Mouse (Mus musculus) forebrain, embryonic 13.5 days (tissue): ENCODE results near the gene Khdc4. TPM values are rescaled to one million over a fixed set of nuclear protein-coding genes. Genes with fewer than 3 reads are reported as not detected.

Source experiments
- ATAC-seq: fragments of 200-750 bp; cut with Nextera tagmentation; 2 replicates; pipeline ENCODE4 v1.8.0; 2017
- H3K27ac ChIP-seq: fragments of 300-500 bp; sonication (generic); 2 replicates; pipeline ENCODE4 v1.5.1; 2015; ENCODE audit warnings: inconsistent platforms, mild to moderate bottlenecking, moderate library complexity
- H3K27me3 ChIP-seq: fragments of 300-500 bp; sonication (generic); 2 replicates; pipeline ENCODE4 v1.6.1; 2015; ENCODE audit warnings: mild to moderate bottlenecking, inconsistent platforms
- H3K36me3 ChIP-seq: fragments of 300-500 bp; sonication (generic); 2 replicates; pipeline ENCODE4 v1.6.1; 2015; ENCODE audit warnings: mild to moderate bottlenecking, inconsistent platforms; ENCODE audit not compliant: poor library complexity, severe bottlenecking
- H3K4me1 ChIP-seq: fragments of 300-500 bp; sonication (generic); 2 replicates; pipeline ENCODE4 v1.6.1; 2015; ENCODE audit warnings: inconsistent platforms
- H3K4me2 ChIP-seq: fragments of 300-500 bp; sonication (generic); 2 replicates; pipeline ENCODE4 v1.6.1; 2015; ENCODE audit warnings: inconsistent platforms, mild to moderate bottlenecking, moderate library complexity
- H3K4me3 ChIP-seq: fragments of 300-500 bp; sonication (generic); 2 replicates; pipeline ENCODE4 v1.5.1; 2015; ENCODE audit warnings: mild to moderate bottlenecking, inconsistent platforms
- H3K9ac ChIP-seq: fragments of 300-500 bp; sonication (generic); 2 replicates; pipeline ENCODE4 v1.6.1; 2015; ENCODE audit warnings: mild to moderate bottlenecking, inconsistent platforms
- H3K9me3 ChIP-seq: fragments of 300-500 bp; sonication (generic); replicated peaks from 2 replicates; pipeline ENCODE4 v1.6.1; 2016; ENCODE audit warnings: inconsistent platforms
- WGBS: fragments of 180-500 bp; shearing (Covaris S2); methylation state at CpG from one replicate; pipeline ENCODE4 v1.1.7; 2015; 5-methylcytosine and 5-hydroxymethylcytosine counted together
- polyA plus RNA-seq: library from polyadenylated mRNA; unstranded; fragments of >200 nt; fragmentation: Nextera tagmentation; extraction: Ambion mirVana; gene quantifications from 2 replicates; pipeline ENCODE4 v1.2.1, GENCODE M21; 2015

Gene Khdc4
- 97.8 and 102 TPM in 2 replicates for polyA plus RNA-seq

- Histone ChIP-seq H3K36me3 (peaks cover 26% of the 10 kb centered on the region), H3K4me2 (peak within 1 kb of the TSS; percentile 92), H3K27me3 (no peaks in the 10 kb centered on the region), H3K4me1 (peaks cover 24% of the 10 kb centered on the region), H3K9me3 (no peaks in the 10 kb centered on the region), H3K9ac (peak within 1 kb of the TSS; percentile 98), H3K27ac (peak within 1 kb of the TSS; percentile 97), H3K4me3 (peak within 1 kb of the TSS; percentile 96)
- peak; percentile 99 for ATAC-seq
- WGBS: under 1% methylated on average over 47 of the region's 47 CpGs
Observed at GRCm38 (mm10) chr3:88684980-88685941, at the start of gene Khdc4. Gene Khdc4 (plus strand): TSS chr3:88685803.

GRCm38 (mm10) chr3:88636555-88636986 lies 49.0 kb upstream of the Khdc4 start:
- Histone ChIP-seq H3K9me3 (no peaks in the 10 kb centered on the region), H3K4me1 (no peaks in the 10 kb centered on the region), H3K4me2 (no peak overlapping the region), H3K9ac (no peak overlapping the region), H3K36me3 (peaks cover 97% of the 10 kb centered on the region), H3K27me3 (no peaks in the 10 kb centered on the region), H3K27ac (no peak overlapping the region), H3K4me3 (no peak overlapping the region)
- no peak for ATAC-seq
- 90% methylated on average over 8 of the region's 8 CpGs for WGBS

- H3K4me3 ChIP-seq: no peak overlapping the region
- peaks cover 97% of the 10 kb centered on the region for H3K36me3 ChIP-seq
- H3K4me2 ChIP-seq: no peak overlapping the region
- H3K9ac ChIP-seq: no peak overlapping the region
- WGBS: 95% methylated on average over 5 of the region's 5 CpGs
- no peak for ATAC-seq
- no peak overlapping the region for H3K27ac ChIP-seq
- H3K27me3 ChIP-seq: no peaks in the 10 kb centered on the region
- no peaks in the 10 kb centered on the region for H3K9me3 ChIP-seq
- no peaks in the 10 kb centered on the region for H3K4me1 ChIP-seq
Observed at GRCm38 (mm10) chr3:88637134-88637533, 48.5 kb upstream of the Khdc4 start.

- ATAC-seq: no peak
- WGBS: 96% methylated on average over 12 of the region's 12 CpGs
- H3K4me2 ChIP-seq: no peak overlapping the region
- H3K9me3 ChIP-seq: no peaks in the 10 kb centered on the region
- H3K9ac ChIP-seq: no peak overlapping the region
- peaks cover 97% of the 10 kb centered on the region for H3K36me3 ChIP-seq
- H3K4me3 ChIP-seq: no peak overlapping the region
- no peaks in the 10 kb centered on the region for H3K27me3 ChIP-seq
- no peaks in the 10 kb centered on the region for H3K4me1 ChIP-seq
- H3K27ac ChIP-seq: no peak overlapping the region
Observed at GRCm38 (mm10) chr3:88639239-88639638, 46.4 kb upstream of the Khdc4 start.

GRCm38 (mm10) chr3:88640676-88641075 lies 44.9 kb upstream of the Khdc4 start:
- Histone ChIP-seq H3K9me3 (no peaks in the 10 kb centered on the region), H3K4me3 (no peak overlapping the region), H3K4me1 (no peaks in the 10 kb centered on the region), H3K36me3 (peaks cover 97% of the 10 kb centered on the region), H3K9ac (no peak overlapping the region), H3K27me3 (no peaks in the 10 kb centered on the region), H3K27ac (no peak overlapping the region), H3K4me2 (no peak overlapping the region)
- peak; percentile 44; the same call in 1 of the 2 replicates for ATAC-seq
- WGBS: 81% methylated on average over 1 of the region's 1 CpGs

GRCm38 (mm10) chr3:88643078-88643477 lies 42.5 kb upstream of the Khdc4 start:
- no peak overlapping the region for H3K4me2 ChIP-seq
- no peaks in the 10 kb centered on the region for H3K4me1 ChIP-seq
- no peak for ATAC-seq
- 89% methylated on average over 5 of the region's 5 CpGs for WGBS
- peaks cover 98% of the 10 kb centered on the region for H3K36me3 ChIP-seq
- no peak overlapping the region for H3K9ac ChIP-seq
- no peaks in the 10 kb centered on the region for H3K9me3 ChIP-seq
- H3K27ac ChIP-seq: no peak overlapping the region
- H3K4me3 ChIP-seq: no peak overlapping the region
- no peaks in the 10 kb centered on the region for H3K27me3 ChIP-seq

- Histone ChIP-seq H3K27ac (no peak overlapping the region), H3K4me3 (no peak overlapping the region), H3K4me1 (no peaks in the 10 kb centered on the region), H3K9ac (no peak overlapping the region), H3K27me3 (no peaks in the 10 kb centered on the region), H3K4me2 (no peak overlapping the region), H3K9me3 (no peaks in the 10 kb centered on the region), H3K36me3 (peaks cover 82% of the 10 kb centered on the region)
- WGBS: 94% methylated on average over 12 of the region's 12 CpGs
- no peak for ATAC-seq
Observed at GRCm38 (mm10) chr3:88645937-88646336, 39.7 kb upstream of the Khdc4 start.

- Histone ChIP-seq H3K36me3 (peaks cover 77% of the 10 kb centered on the region), H3K27me3 (no peaks in the 10 kb centered on the region), H3K4me2 (no peak overlapping the region), H3K4me1 (no peaks in the 10 kb centered on the region), H3K9me3 (no peaks in the 10 kb centered on the region), H3K4me3 (no peak overlapping the region), H3K9ac (no peak overlapping the region), H3K27ac (no peak overlapping the region)
- ATAC-seq: no peak
- 85% methylated on average over 6 of the region's 6 CpGs for WGBS
Observed at GRCm38 (mm10) chr3:88646426-88646995, 39.1 kb upstream of the Khdc4 start.

- Histone ChIP-seq H3K27me3 (no peaks in the 10 kb centered on the region), H3K4me1 (no peaks in the 10 kb centered on the region), H3K9me3 (no peaks in the 10 kb centered on the region), H3K27ac (0 out of 2 replicates have a peak overlapping the region, but pooled peaks have one; percentile 63), H3K36me3 (peaks cover 72% of the 10 kb centered on the region), H3K4me3 (no peak overlapping the region), H3K4me2 (no peak overlapping the region), H3K9ac (no peak overlapping the region)
- no peak for ATAC-seq
- 91% methylated on average over 3 of the region's 3 CpGs for WGBS
Observed at GRCm38 (mm10) chr3:88647076-88647475, 38.5 kb upstream of the Khdc4 start.

GRCm38 (mm10) chr3:88647779-88648413 lies 37.7 kb upstream of the Khdc4 start:
- Histone ChIP-seq H3K27me3 (no peaks in the 10 kb centered on the region), H3K4me2 (no peak overlapping the region), H3K27ac (peak overlapping the region; percentile 63), H3K4me1 (no peaks in the 10 kb centered on the region), H3K36me3 (peaks cover 64% of the 10 kb centered on the region), H3K4me3 (no peak overlapping the region), H3K9ac (no peak overlapping the region), H3K9me3 (no peaks in the 10 kb centered on the region)
- ATAC-seq: peak; percentile 52; the same call in 1 of the 2 replicates
- WGBS: 85% methylated on average over 14 of the region's 14 CpGs

- Histone ChIP-seq H3K9ac (no peak overlapping the region), H3K36me3 (peaks cover 56% of the 10 kb centered on the region), H3K4me3 (no peak overlapping the region), H3K27me3 (no peaks in the 10 kb centered on the region), H3K4me2 (no peak overlapping the region), H3K4me1 (no peaks in the 10 kb centered on the region), H3K27ac (peak overlapping the region; percentile 63; the same call in 1 of the 2 replicates), H3K9me3 (no peaks in the 10 kb centered on the region)
- no peak for ATAC-seq
- WGBS: 91% methylated on average over 12 of the region's 12 CpGs
Observed at GRCm38 (mm10) chr3:88648452-88649168, 37.0 kb upstream of the Khdc4 start.
